Mouse (Mus musculus) cerebellum, adult 2 months (tissue): Measurements from ENCODE around the gene Adipor1. TPM values are rescaled to one million over a fixed set of nuclear protein-coding genes. Genes with fewer than 3 reads are reported as not detected.
A peak's percentile ranks its signal among the peaks of the same experiment; 100 is the strongest.

ENCODE experiments used
- DNase-seq, 2 experiments: peaks; one replicate each; pipeline ENCODE4 v3.0.0; 2021
- H3K27ac ChIP-seq: fragments of 200-500 bp; 2 replicates; pipeline ENCODE4 v1.5.1; 2012; ENCODE audit warnings: low read length, control low read depth, inconsistent platforms; ENCODE audit not compliant: insufficient read depth
- H3K27me3 ChIP-seq: fragments of 200-500 bp; 2 replicates; pipeline ENCODE4 v1.6.1; 2012; ENCODE audit warnings: inconsistent platforms, mild to moderate bottlenecking, low read length, moderate library complexity; ENCODE audit not compliant: control insufficient read depth, insufficient read depth
- H3K4me1 ChIP-seq: fragments of 200-500 bp; 2 replicates; pipeline ENCODE4 v1.6.1; 2011; ENCODE audit warnings: low read length; ENCODE audit not compliant: control insufficient read depth, insufficient read depth
- H3K4me3 ChIP-seq: fragments of 200-500 bp; replicated peaks from 2 replicates; pipeline ENCODE3; 2011; ENCODE audit warnings: mild to moderate bottlenecking, low read depth, low read length, control low read depth; ENCODE audit not compliant: insufficient read depth
- CTCF ChIP-seq: fragments of 200-500 bp; IDR thresholded peaks from 2 replicates; pipeline ENCODE4 v1.5.1; 2011; ENCODE audit warnings: low read depth, mild to moderate bottlenecking, control low read depth, low read length, moderate library complexity, borderline replicate concordance; ENCODE audit not compliant: insufficient read depth
- POLR2A ChIP-seq: fragments of 200-500 bp; IDR thresholded peaks from 2 replicates; pipeline ENCODE4 v1.6.1; 2011; ENCODE audit warnings: low read length, control low read depth, borderline replicate concordance; ENCODE audit not compliant: insufficient read depth
- WGBS: fragments of 180-500 bp; shearing (Covaris S2); methylation state at CpG from one replicate; pipeline ENCODE4 v1.1.7; 2018; 5-methylcytosine and 5-hydroxymethylcytosine counted together
- polyA plus RNA-seq: library from polyadenylated mRNA; depleted of rRNA; stranded (reverse); fragments of >200 nt; gene quantifications from 2 replicates; pipeline ENCODE4 v1.2.3, GENCODE M21; 2012

The Adipor1 gene
- polyA plus RNA-seq, 1 experiment = 70.2 TPM

GRCm38 (mm10) chr1:134411706-134412629 is 3.2 kb upstream of the Adipor1 start:
- peaks cover 3% of the 10 kb centered on the region; the same call in 1 of the 2 replicates for H3K4me1 ChIP-seq
- no peak overlapping the region for H3K27ac ChIP-seq
- TF ChIP-seq CTCF (no peak), POLR2A (no peak)
- 86% methylated on average over 9 of the region's 9 CpGs for WGBS
- no peak for DNase-seq
- no peaks in the 10 kb centered on the region for H3K27me3 ChIP-seq
- no peak overlapping the region for H3K4me3 ChIP-seq

DNA sequence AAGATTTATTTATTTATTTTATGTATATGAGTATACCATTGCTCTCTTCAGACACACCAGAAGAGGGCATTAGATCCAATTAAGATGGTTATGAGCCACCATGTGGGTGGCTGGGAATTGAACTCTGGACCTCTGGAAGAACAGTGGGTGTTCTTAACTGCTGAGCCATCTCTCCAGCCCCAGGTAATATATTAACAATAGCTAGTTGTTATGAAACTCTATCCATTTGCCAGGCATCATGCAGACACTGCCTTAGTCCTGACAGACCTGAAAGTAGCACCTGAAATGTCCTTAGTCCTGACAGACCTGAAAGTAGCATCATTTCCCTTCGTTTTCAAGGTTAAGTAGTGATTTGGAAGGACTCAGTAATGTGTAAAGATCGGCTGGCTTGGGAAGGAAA is 1.1 kb upstream of the Adipor1 start:
- no peak for DNase-seq
- Histone ChIP-seq H3K27me3 (no peaks in the 10 kb centered on the region), H3K4me1 (peaks cover 3% of the 10 kb centered on the region; the same call in 1 of the 2 replicates), H3K4me3 (no peak overlapping the region), H3K27ac (no peak overlapping the region)
- 57% methylated on average over 2 of the region's 2 CpGs for WGBS
- TF ChIP-seq CTCF (no peak), POLR2A (no peak)

DNA sequence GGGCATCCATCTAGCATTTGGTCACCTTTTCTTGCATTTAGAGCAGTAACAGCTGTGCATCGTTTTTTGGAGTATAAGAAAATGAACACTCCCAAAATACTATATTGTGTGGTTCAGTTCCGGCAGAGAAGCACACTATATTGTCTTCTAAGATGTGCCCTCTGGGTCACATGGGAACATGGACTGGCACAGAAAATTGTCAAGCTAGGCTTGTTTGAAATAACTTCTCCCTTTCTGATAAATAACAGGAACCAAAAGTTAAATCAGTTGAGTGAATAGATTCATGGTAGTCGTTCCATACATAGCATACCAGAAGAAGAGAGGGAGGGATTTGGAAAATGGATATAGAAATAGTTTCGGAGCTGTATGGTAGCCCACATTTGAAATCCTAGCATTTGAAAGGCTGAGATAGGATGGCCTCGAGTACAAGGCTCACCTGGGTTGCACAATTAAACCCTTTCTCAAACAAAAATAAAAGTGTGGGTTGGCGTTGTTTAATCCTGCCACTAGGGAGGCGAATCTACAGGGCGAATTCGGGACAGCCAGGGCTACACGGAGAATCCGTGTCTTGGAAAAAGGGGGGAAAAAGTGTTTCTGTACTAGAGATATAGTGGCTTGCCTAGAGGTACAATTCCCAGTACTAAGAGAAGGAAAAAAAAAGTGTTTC is 544 bp upstream of the Adipor1 start:
- Histone ChIP-seq H3K27ac (peak overlapping the region; percentile 13; the same call in 1 of the 2 replicates), H3K4me3 (peak overlapping the region; percentile 48), H3K4me1 (peaks cover 3% of the 10 kb centered on the region; the same call in 1 of the 2 replicates), H3K27me3 (no peaks in the 10 kb centered on the region)
- DNase-seq = no peak
- 11% methylated on average over 11 of the region's 11 CpGs for WGBS
- TF ChIP-seq CTCF (peak; percentile 20; the same call in 1 of the 2 replicates), POLR2A (no peak)

- no peak overlapping the region for H3K4me3 ChIP-seq
- DNase-seq = no peak
- H3K27me3 ChIP-seq = no peaks in the 10 kb centered on the region
- H3K4me1 ChIP-seq = peaks cover 9% of the 10 kb centered on the region; the same call in 1 of the 2 replicates
- TF ChIP-seq CTCF = no peak
- no peak for TF ChIP-seq POLR2A
- H3K27ac ChIP-seq = no peak overlapping the region
- 67% methylated on average over 2 of the region's 2 CpGs for WGBS
These were observed 3.3 kb downstream of the Adipor1 start for GRCm38 (mm10) chr1:134418414-134418975.

DNA sequence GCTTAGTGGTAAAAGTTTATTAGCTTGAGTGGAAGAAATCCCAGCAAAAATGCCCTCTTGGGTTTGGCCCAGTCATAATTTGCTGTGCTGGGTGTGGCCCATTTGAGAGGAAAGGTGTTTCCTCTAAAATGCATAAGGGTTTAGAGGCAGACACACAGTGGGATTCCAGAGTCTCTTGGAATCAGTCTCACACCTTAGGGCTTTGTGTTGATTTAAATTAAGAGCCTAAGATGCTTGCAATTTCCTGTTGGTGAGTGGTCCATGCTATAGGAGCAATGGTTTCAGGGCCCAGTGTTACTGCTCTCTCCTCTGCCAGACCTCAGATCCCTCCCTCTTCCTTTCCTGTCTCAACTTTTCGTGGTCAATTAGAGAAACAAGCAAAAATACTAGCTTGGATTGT is 4.0 kb downstream of the Adipor1 start:
- WGBS = 71% methylated on average over 1 of the region's 1 CpGs
- Histone ChIP-seq H3K27me3 (no peaks in the 10 kb centered on the region), H3K4me3 (no peak overlapping the region), H3K4me1 (peaks cover 8% of the 10 kb centered on the region; the same call in 1 of the 2 replicates), H3K27ac (no peak overlapping the region)
- DNase-seq = no peak
- TF ChIP-seq CTCF (no peak), POLR2A (no peak)

GRCm38 (mm10) chr1:134419751-134420458 is 4.7 kb downstream of the Adipor1 start:
- WGBS = 41% methylated on average over 5 of the region's 5 CpGs
- no peak for DNase-seq
- no peaks in the 10 kb centered on the region for H3K27me3 ChIP-seq
- TF ChIP-seq CTCF (no peak), POLR2A (no peak)
- H3K4me1 ChIP-seq = peaks cover 6% of the 10 kb centered on the region; the same call in 1 of the 2 replicates
- no peak overlapping the region for H3K27ac ChIP-seq
- no peak overlapping the region for H3K4me3 ChIP-seq

GRCm38 (mm10) chr1:134423911-134424310 is 8.7 kb downstream of the Adipor1 start:
- TF ChIP-seq CTCF (no peak), POLR2A (no peak)
- Histone ChIP-seq H3K4me3 (no peak overlapping the region), H3K4me1 (peaks cover 6% of the 10 kb centered on the region; the same call in 1 of the 2 replicates), H3K27me3 (no peaks in the 10 kb centered on the region), H3K27ac (no peak overlapping the region)
- DNase-seq = no peak
- WGBS = 67% methylated on average over 10 of the region's 10 CpGs
